Mouse (Mus musculus) lung, postnatal 25 days (tissue): ENCODE measurements around the gene Mllt1.

Source experiments
- DNase-seq: peaks from one replicate; pipeline ENCODE4 v3.0.0; 2022; ENCODE audit warnings: low spot score

Gene Mllt1

GRCm38 (mm10) chr17:56934545-56935330 lies 477 bp downstream of the Mllt1 start:
- peak; percentile 7 for DNase-seq

GRCm38 (mm10) chr17:56933395-56933794 lies 1.8 kb downstream of the Mllt1 start:
- DNase-seq = no peak

GRCm38 (mm10) chr17:56930026-56930425 lies 5.2 kb downstream of the Mllt1 start:
- peak; percentile 50 for DNase-seq

GRCm38 (mm10) chr17:56929530-56929929 lies 5.7 kb downstream of the Mllt1 start:
- DNase-seq = no peak

GRCm38 (mm10) chr17:56929101-56929500 lies 6.1 kb downstream of the Mllt1 start:
- no peak for DNase-seq

- no peak for DNase-seq
Observed at GRCm38 (mm10) chr17:56925998-56926397, 9.2 kb downstream of the Mllt1 start.

GRCm38 (mm10) chr17:56919725-56920124 lies 15.5 kb downstream of the Mllt1 start:
- peak; percentile 49 for DNase-seq

GRCm38 (mm10) chr17:56917166-56917565 lies 18.0 kb downstream of the Mllt1 start:
- no peak for DNase-seq

- DNase-seq = no peak
Observed at GRCm38 (mm10) chr17:56913444-56913843, 21.8 kb downstream of the Mllt1 start.

- no peak for DNase-seq
Observed at GRCm38 (mm10) chr17:56913023-56913422, 22.2 kb downstream of the Mllt1 start.

- peak; percentile 58 for DNase-seq
Observed at GRCm38 (mm10) chr17:56909764-56910163, 25.5 kb downstream of the Mllt1 start.

GRCm38 (mm10) chr17:56907887-56908286 lies 27.3 kb downstream of the Mllt1 start:
- DNase-seq = no peak

- peak; percentile 92 for DNase-seq
Observed at GRCm38 (mm10) chr17:56907096-56907495, 28.1 kb downstream of the Mllt1 start.

GRCm38 (mm10) chr17:56906166-56906565 lies 29.0 kb downstream of the Mllt1 start:
- no peak for DNase-seq

GRCm38 (mm10) chr17:56902698-56903097 lies 32.5 kb downstream of the Mllt1 start:
- no peak for DNase-seq

- DNase-seq = peak; percentile 87
Observed at GRCm38 (mm10) chr17:56897630-56898195, 37.5 kb downstream of the Mllt1 start.

GRCm38 (mm10) chr17:56896513-56897129 lies 38.6 kb downstream of the Mllt1 start:
- no peak for DNase-seq

GRCm38 (mm10) chr17:56895368-56895918 lies 39.8 kb downstream of the Mllt1 start:
- no peak for DNase-seq

- DNase-seq = no peak
Observed at GRCm38 (mm10) chr17:56890018-56890417, 45.2 kb downstream of the Mllt1 start.

GRCm38 (mm10) chr17:56888050-56888449 lies 47.2 kb downstream of the Mllt1 start:
- no peak for DNase-seq

GRCm38 (mm10) chr17:56884809-56885208 lies 50.4 kb downstream of the Mllt1 start:
- DNase-seq = peak; percentile 41

- peak; percentile 20 for DNase-seq
Observed at GRCm38 (mm10) chr17:56884331-56884730, 50.9 kb downstream of the Mllt1 start.

GRCm38 (mm10) chr17:56883612-56884011 lies 51.6 kb downstream of the Mllt1 start:
- no peak for DNase-seq
